Comparison of ENCODE assay signal across 8 mouse cellular contexts in genomic region chrX:107816218-107816554, GRCm38 (mm10). TPM values are rescaled to one million over a fixed set of nuclear protein-coding genes. Genes with fewer than 3 reads are reported as not detected.
DNase-seq lines count a peak whose midpoint lies in the region; ATAC-seq and TF ChIP-seq lines count a peak whose summit lies in the region.

Gene 2610002M06Rik, minus strand, starts transcription at chrX:107816334.

- TF ChIP-seq CTCF in gastrocnemius, adult 2 months (IDR thresholded peaks at IDR 0.05): peak; percentile 70

- ATAC-seq in activated CD4-positive, CD25-positive, alpha-beta regulatory T cell, adult 4 months: peak; percentile 98
- ATAC-seq in common myeloid progenitor, adult 5-6 weeks (replicated peaks; ENCODE audit: low read depth, poor library complexity, severe bottlenecking): peak; percentile 100

- H3K9me3 ChIP-seq in megakaryocyte, embryonic 14.5 days: no peaks in the 10 kb centered on the region

- peak; percentile 92 for DNase-seq in gastrocnemius, adult 2 months
- peak; percentile 26 for DNase-seq in hindlimb bud, embryonic 11.5 days (ENCODE audit: extremely low spot score, low read depth, low spot score)
- peak; percentile 49 to 68 for DNase-seq in left cerebral cortex, adult 8-10 months (ENCODE audit: low spot score in 2 of 2)
- DNase-seq in right cerebral cortex, postnatal 25 days: peak; percentile 73
- peak; percentile 83 to 87 for DNase-seq in urinary bladder, postnatal 4 days (ENCODE audit: low spot score in 2 of 2)

- peak within 1 kb of the TSS; percentile 80 for H3K27ac ChIP-seq in gastrocnemius, adult 2 months

- H3K36me3 ChIP-seq in megakaryocyte, embryonic 14.5 days (replicated peaks; ENCODE audit: low read length): no peaks in the 10 kb centered on the region

- no peaks in the 10 kb centered on the region; the same call in 1 of the 2 replicates for H3K4me1 ChIP-seq in megakaryocyte, embryonic 14.5 days

- H3K4me3 ChIP-seq in gastrocnemius, adult 2 months: peak within 1 kb of the TSS; percentile 81
- H3K4me3 ChIP-seq in megakaryocyte, embryonic 14.5 days (replicated peaks): peak within 1 kb of the TSS; percentile 93

- no peaks in the 10 kb centered on the region for H3K27me3 ChIP-seq in megakaryocyte, embryonic 14.5 days (replicated peaks)

- intact Hi-C loops in gastrocnemius, adult 2 months (cut with DNase I): loop anchor here (5.0 kb wide), 1 partner anchor 721 kb away; no protein-coding TSS in a partner anchor

RNA-seq across cellular contexts. Expression of gene 2610002M06Rik, which starts in this region (rescaled TPM):
- polyA plus RNA-seq in activated CD4-positive, CD25-positive, alpha-beta regulatory T cell, adult 4 months (2017; shearing (Covaris generic)): 10 to 100 TPM; 20.2 to 21.8 TPM
- 22.1 and 23.2 TPM in 2 replicates for total RNA-seq in common myeloid progenitor, adult 5-6 weeks (2017)
- total RNA-seq in gastrocnemius, adult 2 months (2021): 1 to 10 TPM; 4.1 to 4.5 TPM
- 10 to 100 TPM; 28.4 to 36.5 (median 33.5) TPM for total RNA-seq in left cerebral cortex, adult 8-10 months (2022)
- 1.0 and 1.8 TPM in 2 replicates for polyA plus RNA-seq in megakaryocyte, embryonic 14.5 days (2012; ENCODE audit: insufficient read depth, low replicate concordance)

Comparison
In these comparisons a context has a peak if more than half of its experiments do, and no peak if none do; other contexts are left out.
1. Peak in every context shown above with its lines: DNase-seq, ATAC-seq, H3K4me3 ChIP-seq and H3K27ac ChIP-seq.
2. DNase-seq: peak in every context shown above with its lines; median percentile 92 in gastrocnemius, adult 2 months; 85 in urinary bladder, postnatal 4 days; 73 in right cerebral cortex, postnatal 25 days; 58 in left cerebral cortex, adult 8-10 months; 26 in hindlimb bud, embryonic 11.5 days.